Mouse (Mus musculus) neural tube, embryonic 14.5 days (tissue): ENCODE data around the gene Ryr1. TPM values are rescaled to one million over a fixed set of nuclear protein-coding genes. Genes with fewer than 3 reads are reported as not detected.

Experiments
- ATAC-seq: fragments of 200-750 bp; cut with Nextera tagmentation; 2 replicates; pipeline ENCODE4 v1.8.0; 2017; ENCODE audit warnings: low read depth, mild to moderate bottlenecking, moderate TSS enrichment, moderate library complexity
- H3K27ac ChIP-seq: fragments of 300-500 bp; sonication (generic); 2 replicates; pipeline ENCODE4 v1.5.1; 2014; ENCODE audit warnings: low read depth, mild to moderate bottlenecking, control low read depth, low read length, moderate library complexity, mixed read lengths
- H3K27me3 ChIP-seq: fragments of 300-500 bp; sonication (generic); 2 replicates; pipeline ENCODE4 v1.6.1; 2014; ENCODE audit warnings: low read length; ENCODE audit not compliant: control insufficient read depth, insufficient read depth
- H3K36me3 ChIP-seq: fragments of 300-500 bp; sonication (generic); 2 replicates; pipeline ENCODE4 v1.6.1; 2014; ENCODE audit warnings: low read length, mixed read lengths; ENCODE audit not compliant: control insufficient read depth, insufficient read depth
- H3K4me1 ChIP-seq: fragments of 300-500 bp; sonication (generic); 2 replicates; pipeline ENCODE4 v1.6.1; 2014; ENCODE audit warnings: low read length; ENCODE audit not compliant: control insufficient read depth, insufficient read depth
- H3K4me2 ChIP-seq: fragments of 300-500 bp; sonication (generic); 2 replicates; pipeline ENCODE4 v1.6.1; 2014; ENCODE audit warnings: mild to moderate bottlenecking, low read depth, low read length, control low read depth
- H3K4me3 ChIP-seq: fragments of 300-500 bp; sonication (generic); 2 replicates; pipeline ENCODE4 v1.5.1; 2014; ENCODE audit warnings: low read depth, low read length, control low read depth, mixed read lengths
- H3K9ac ChIP-seq: fragments of 300-500 bp; sonication (generic); replicated peaks from 2 replicates; pipeline ENCODE4 v1.6.1; 2014; ENCODE audit warnings: low read depth, mild to moderate bottlenecking, control low read depth, low read length, mixed read lengths
- H3K9me3 ChIP-seq: fragments of 300-500 bp; sonication (generic); 2 replicates; pipeline ENCODE4 v1.6.1; 2016; ENCODE audit warnings: low read length; ENCODE audit not compliant: control insufficient read depth
- WGBS: fragments of 180-500 bp; shearing (Covaris S2); extraction: QIAGEN DNeasy Blood & Tissue Kit; methylation state at CpG from one replicate; pipeline ENCODE4 v1.1.7; 2014; 5-methylcytosine and 5-hydroxymethylcytosine counted together
- polyA plus RNA-seq: library from polyadenylated mRNA; unstranded; fragments of >200 nt; fragmentation: Nextera tagmentation; extraction: Ambion mirVana; gene quantifications from 2 replicates; pipeline ENCODE4 v1.2.1, GENCODE M21; 2014

Gene Ryr1
- polyA plus RNA-seq, 1 experiment from 2014 or later: 11.6 TPM

GRCm38 (mm10) chr7:29022479-29022878, 102.5 kb downstream of the Ryr1 start:
- Histone ChIP-seq H3K4me3 (no peak overlapping the region), H3K9me3 (no peaks in the 10 kb centered on the region), H3K9ac (no peak overlapping the region), H3K4me1 (no peaks in the 10 kb centered on the region), H3K27ac (no peak overlapping the region), H3K27me3 (peaks cover 25% of the 10 kb centered on the region), H3K4me2 (no peak overlapping the region), H3K36me3 (no peaks in the 10 kb centered on the region)
- ATAC-seq: no peak
- 89% methylated on average over 8 of the region's 8 CpGs for WGBS

GRCm38 (mm10) chr7:29019447-29020220, 105.3 kb downstream of the Ryr1 start:
- H3K9me3 ChIP-seq: no peaks in the 10 kb centered on the region
- H3K27ac ChIP-seq: no peak overlapping the region
- H3K36me3 ChIP-seq: no peaks in the 10 kb centered on the region
- WGBS: 4% methylated on average over 86 of the region's 88 CpGs
- peaks cover 25% of the 10 kb centered on the region for H3K27me3 ChIP-seq
- peak overlapping the region; percentile 53 for H3K4me2 ChIP-seq
- 0 out of 2 replicates have a peak overlapping the region, but pooled peaks have one; percentile 28 for H3K9ac ChIP-seq
- peak overlapping the region; percentile 32 for H3K4me3 ChIP-seq
- H3K4me1 ChIP-seq: no peaks in the 10 kb centered on the region
- no peak for ATAC-seq

DNA sequence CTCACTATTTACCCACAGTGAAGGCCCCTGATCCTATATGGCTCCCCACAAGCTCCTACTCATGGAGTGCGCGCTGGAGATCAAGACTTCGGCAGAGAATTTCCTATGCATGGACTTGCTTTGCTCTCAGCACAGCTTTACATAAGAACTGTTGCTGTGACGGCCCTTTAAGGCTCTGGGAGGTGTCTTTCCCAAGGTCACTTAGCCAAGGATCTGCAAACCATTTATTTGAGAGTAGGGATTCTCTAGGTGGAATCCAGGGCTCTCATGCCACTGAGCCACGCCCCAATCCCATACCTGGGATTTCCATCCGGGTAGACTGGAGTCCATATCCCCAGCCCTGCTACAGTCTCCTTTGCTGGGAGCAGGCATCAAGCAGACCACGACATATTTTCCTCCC, 107.8 kb downstream of the Ryr1 start:
- no peak overlapping the region for H3K27ac ChIP-seq
- H3K9me3 ChIP-seq: no peaks in the 10 kb centered on the region
- no peaks in the 10 kb centered on the region for H3K36me3 ChIP-seq
- H3K27me3 ChIP-seq: peaks cover 25% of the 10 kb centered on the region
- H3K4me2 ChIP-seq: no peak overlapping the region
- H3K4me3 ChIP-seq: no peak overlapping the region
- H3K9ac ChIP-seq: no peak overlapping the region
- no peak for ATAC-seq
- WGBS: 89% methylated on average over 7 of the region's 7 CpGs
- no peaks in the 10 kb centered on the region for H3K4me1 ChIP-seq

DNA sequence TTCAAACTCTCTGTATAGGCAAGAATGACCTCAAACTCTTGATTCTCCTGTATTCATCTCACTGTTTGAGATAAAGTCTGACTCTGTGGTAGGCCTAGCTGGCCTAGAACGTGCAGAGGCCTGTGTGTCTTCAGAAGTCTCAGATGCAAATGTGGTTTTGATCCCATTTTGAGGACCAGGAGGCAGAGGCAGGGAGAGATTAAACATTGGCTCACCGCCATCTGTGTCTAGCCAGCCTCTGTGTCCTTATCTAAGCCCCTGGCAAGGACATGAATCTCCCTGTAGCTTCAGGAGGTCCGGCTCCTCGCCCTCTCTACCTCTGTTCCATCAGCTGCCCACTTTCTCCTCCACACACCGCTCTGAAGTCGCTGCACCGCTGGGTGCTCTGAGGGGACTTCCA, 108.5 kb downstream of the Ryr1 start:
- Histone ChIP-seq H3K9ac (no peak overlapping the region), H3K27ac (no peak overlapping the region), H3K36me3 (no peaks in the 10 kb centered on the region), H3K4me3 (no peak overlapping the region), H3K4me2 (no peak overlapping the region), H3K4me1 (no peaks in the 10 kb centered on the region), H3K9me3 (no peaks in the 10 kb centered on the region), H3K27me3 (peaks cover 25% of the 10 kb centered on the region)
- 85% methylated on average over 7 of the region's 7 CpGs for WGBS
- ATAC-seq: no peak

- ATAC-seq: no peak
- Histone ChIP-seq H3K36me3 (no peaks in the 10 kb centered on the region), H3K9ac (no peak overlapping the region), H3K27ac (no peak overlapping the region), H3K9me3 (no peaks in the 10 kb centered on the region), H3K27me3 (peaks cover 19% of the 10 kb centered on the region), H3K4me2 (no peak overlapping the region), H3K4me1 (no peaks in the 10 kb centered on the region), H3K4me3 (no peak overlapping the region)
- WGBS: 100% methylated on average over 1 of the region's 1 CpGs
These were observed 110.0 kb downstream of the Ryr1 start for GRCm38 (mm10) chr7:29014984-29015383.

GRCm38 (mm10) chr7:29008714-29009113, 116.3 kb downstream of the Ryr1 start:
- Histone ChIP-seq H3K27ac (no peak overlapping the region), H3K9ac (no peak overlapping the region), H3K9me3 (no peaks in the 10 kb centered on the region), H3K36me3 (no peaks in the 10 kb centered on the region), H3K4me3 (no peak overlapping the region), H3K4me2 (no peak overlapping the region), H3K4me1 (no peaks in the 10 kb centered on the region), H3K27me3 (no peaks in the 10 kb centered on the region)
- ATAC-seq: no peak
- WGBS: 82% methylated on average over 9 of the region's 9 CpGs

DNA sequence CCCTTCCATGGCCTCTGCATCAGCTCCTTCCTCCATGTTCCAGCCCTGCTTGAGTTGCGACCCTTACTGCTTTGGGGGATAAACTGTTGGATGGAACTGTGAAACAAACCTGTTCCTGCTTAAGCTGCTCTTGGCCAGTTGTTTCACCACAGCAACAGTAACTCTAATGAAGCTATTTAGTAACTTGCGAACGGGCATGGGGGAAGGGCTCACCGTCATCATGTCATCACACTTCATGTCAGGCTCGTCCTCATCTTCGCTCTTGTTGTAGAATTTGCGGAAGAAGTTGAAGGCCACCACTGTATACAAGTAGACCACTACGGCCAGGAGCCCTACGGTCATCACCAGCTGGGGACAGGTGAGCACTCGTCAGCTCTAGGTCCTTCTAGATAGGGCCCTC, 116.8 kb downstream of the Ryr1 start:
- Histone ChIP-seq H3K4me2 (no peak overlapping the region), H3K9me3 (no peaks in the 10 kb centered on the region), H3K4me1 (no peaks in the 10 kb centered on the region), H3K27ac (no peak overlapping the region), H3K27me3 (no peaks in the 10 kb centered on the region), H3K4me3 (no peak overlapping the region), H3K36me3 (no peaks in the 10 kb centered on the region), H3K9ac (no peak overlapping the region)
- WGBS: 97% methylated on average over 10 of the region's 10 CpGs
- ATAC-seq: no peak

DNA sequence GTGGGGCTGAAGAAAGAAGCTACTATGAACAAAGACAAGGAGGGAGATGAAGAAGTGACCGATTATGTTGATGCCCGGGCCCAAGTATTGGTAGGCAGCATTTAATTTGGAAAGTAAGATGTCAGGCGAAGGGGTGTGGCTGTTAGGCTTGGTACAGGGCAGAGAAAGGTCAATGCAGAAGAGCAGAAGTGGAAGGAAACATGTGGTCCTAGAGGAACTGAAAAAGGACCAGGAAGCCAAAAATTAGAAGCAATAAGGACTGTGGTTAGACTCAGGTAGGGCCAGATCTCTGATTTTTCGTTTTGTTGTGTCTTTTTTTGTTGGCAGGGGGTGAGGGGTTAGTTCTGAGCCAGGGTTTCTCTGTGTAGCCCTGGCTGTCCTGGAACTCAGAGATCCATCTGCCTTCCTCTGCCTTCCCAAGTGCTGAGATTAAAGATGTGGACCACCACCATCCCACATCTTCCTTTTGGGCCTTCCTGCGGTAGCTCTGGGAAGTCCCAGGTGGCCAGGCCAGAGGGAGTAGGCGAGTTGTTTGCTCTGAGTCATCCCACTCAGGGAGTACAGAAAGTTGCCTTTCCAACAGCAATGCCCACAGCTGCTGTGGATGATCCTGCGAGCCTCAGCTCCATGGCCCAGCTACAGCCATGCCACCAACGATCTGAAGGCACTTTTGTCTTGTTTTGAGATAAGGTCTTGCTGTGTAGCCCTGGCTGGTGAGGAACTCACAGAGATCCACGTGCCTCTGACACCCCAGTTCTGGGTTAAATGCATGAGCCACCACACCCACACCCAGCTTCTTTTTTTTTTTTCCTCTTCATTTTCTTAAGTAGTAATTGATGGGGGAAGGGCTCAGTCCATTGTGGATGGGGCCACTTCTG, 117.5 kb downstream of the Ryr1 start:
- no peaks in the 10 kb centered on the region for H3K4me1 ChIP-seq
- H3K27me3 ChIP-seq: no peaks in the 10 kb centered on the region
- no peak for ATAC-seq
- no peak overlapping the region for H3K9ac ChIP-seq
- H3K36me3 ChIP-seq: no peaks in the 10 kb centered on the region
- 78% methylated on average over 9 of the region's 9 CpGs for WGBS
- no peaks in the 10 kb centered on the region for H3K9me3 ChIP-seq
- no peak overlapping the region for H3K27ac ChIP-seq
- H3K4me2 ChIP-seq: no peak overlapping the region
- no peak overlapping the region for H3K4me3 ChIP-seq
